Mouse (Mus musculus) liver, postnatal 0 days (tissue): ENCODE results near the gene Vps72.

Experiments
- CTCF ChIP-seq: sonication (generic); IDR thresholded peaks from 2 replicates; pipeline ENCODE4 v1.5.1; 2016; ENCODE audit warnings: antibody characterized with exemption, low read depth
- EP300 ChIP-seq: IDR thresholded peaks from 2 replicates; pipeline ENCODE4 v1.6.1; 2016; ENCODE audit warnings: antibody characterized with exemption, low read depth, mild to moderate bottlenecking

DNA sequence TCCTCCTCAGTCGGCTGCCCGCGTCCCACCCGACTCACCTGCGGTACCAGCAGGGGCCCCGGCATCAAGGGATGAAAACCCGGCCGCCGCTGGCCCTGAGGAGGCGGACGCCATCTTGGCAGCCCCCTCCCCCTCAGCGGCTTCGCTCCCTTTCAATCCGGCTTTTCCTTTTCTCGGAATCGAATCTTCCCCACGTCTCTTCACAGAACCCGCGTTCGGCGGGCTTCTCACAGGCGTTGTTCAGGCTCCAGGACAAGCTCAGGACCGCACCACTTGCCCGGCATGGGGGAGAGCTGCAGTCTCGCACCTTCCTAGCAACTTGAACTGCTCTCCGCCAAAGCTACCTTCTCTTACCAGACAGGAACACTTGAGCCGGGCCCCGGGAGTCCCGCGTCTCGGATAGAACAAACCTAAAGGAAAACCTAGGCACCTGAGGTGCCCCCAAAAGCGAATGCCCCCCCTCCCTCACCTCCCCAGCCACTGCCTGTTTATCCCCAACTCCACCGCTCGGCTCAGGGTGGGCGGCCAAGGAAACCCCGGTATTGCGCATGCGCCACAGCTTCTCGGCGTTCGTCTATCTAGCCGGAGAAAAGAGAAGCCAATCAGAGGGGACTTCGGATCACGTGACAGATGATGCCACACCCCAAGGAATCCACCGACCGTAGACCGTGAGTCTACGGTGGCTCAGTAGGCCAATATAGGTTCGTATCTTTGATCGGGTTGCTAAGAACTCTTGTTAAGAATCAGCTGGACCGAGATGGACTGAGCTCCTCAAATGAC lies 4.3 kb upstream of the Vps72 start, which contains the start of gene Pip5k1a:
- TF ChIP-seq EP300 (no peak; the same call in 1 of the 2 replicates), CTCF (0 out of 2 replicates have a peak, but pooled peaks have one; percentile 15)
